Mouse (Mus musculus): Measurements from ENCODE around the gene Aldh2. TPM values are rescaled to one million over a fixed set of nuclear protein-coding genes. Genes with fewer than 3 reads are reported as not detected.
A peak's percentile ranks its signal among the peaks of the same experiment; 100 is the strongest.

Gene Aldh2
- total RNA-seq, 2 experiments from 2014 or later = 98.2 to 189 TPM

DNA sequence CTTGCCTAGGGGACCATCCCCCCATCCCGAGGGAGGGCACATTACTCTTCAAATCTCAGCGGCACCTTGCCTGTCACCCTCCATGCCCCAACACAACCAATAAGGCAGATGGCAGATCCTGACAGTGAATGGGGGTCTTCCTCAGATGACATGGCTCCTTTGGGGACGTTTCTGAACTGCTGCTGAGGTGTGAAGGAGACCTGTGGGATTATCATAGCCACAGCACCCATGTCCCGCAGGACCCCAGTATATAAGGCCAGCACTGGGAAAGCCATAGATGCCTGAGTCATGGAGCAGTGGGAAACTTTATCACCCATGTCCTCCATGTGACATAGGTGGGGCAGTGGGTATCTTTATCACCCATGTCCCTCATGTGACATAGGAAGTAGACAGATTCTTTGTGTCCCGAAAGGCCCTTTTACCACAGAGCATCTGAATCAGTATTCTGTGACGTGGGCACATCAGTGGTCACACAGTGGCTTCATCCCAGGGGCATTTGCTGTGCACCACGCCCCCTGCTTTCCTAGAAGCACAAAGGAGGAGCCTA lies 4.4 kb upstream of the Aldh2 start:
- ATAC-seq (replicated peaks; ENCODE audit: low FRiP score, low TSS enrichment, poor library complexity, severe bottlenecking) = no peak

DNA sequence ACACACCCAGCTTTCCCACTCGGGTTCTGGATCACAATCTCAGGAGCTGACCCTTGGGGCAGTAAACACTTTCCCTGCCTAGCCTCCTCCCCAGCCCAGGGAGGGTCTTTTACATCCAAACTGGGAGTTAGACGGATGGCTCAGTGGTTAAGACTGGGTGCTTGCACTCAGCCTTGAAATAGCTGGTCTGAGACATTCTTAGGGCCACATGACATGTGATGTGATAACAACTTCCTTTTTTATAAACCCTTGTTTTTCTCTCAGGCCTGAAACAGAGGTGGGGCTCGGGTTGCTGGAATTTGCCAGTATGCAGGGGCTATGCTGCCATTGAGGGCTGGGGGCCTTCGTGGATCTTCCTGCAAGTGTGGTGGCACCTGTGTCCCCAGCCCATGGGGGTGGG lies 3.7 kb upstream of the Aldh2 start:
- ATAC-seq (replicated peaks; ENCODE audit: low FRiP score, low TSS enrichment, poor library complexity, severe bottlenecking) = no peak

DNA sequence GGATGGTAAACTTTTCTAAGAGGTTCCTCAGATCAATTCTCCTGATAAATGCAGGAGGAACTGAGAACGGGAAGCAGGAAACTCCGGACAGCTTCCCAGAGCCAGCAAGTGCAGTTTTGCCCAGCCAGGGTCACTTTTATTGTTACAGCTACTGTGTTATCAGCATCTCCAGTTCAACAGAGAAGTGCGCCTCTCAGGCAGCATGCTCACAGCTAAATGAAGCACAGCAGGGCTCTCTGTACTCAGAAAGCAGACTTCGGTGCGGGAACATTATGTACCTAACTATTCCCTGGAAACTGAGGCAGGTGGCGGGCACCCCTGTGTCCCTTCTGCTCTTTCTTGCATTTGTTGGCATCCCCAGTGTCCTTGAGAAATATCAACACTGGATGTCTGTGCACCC lies 2.6 kb upstream of the Aldh2 start:
- ATAC-seq (replicated peaks; ENCODE audit: low FRiP score, low TSS enrichment, poor library complexity, severe bottlenecking) = no peak

DNA sequence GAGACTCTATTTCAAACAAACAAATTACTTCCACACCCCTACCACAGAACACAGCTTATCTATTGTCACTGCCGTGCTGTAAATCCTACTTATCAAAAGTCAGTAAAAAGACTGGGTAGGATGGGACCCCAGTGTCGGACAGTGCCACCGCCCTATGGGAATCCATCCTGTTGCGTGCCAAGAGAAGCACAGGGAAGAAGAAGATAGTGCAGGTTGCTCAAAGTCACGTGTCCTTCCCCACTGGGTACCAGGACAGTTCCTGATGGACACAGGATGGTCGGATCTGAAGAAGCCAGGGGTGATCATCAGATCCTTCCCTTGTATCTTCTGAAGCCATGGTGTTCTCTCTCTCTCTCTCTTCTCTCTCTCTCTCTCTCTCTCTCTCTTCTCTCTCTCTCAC lies 2.1 kb upstream of the Aldh2 start:
- ATAC-seq (replicated peaks; ENCODE audit: low FRiP score, low TSS enrichment, poor library complexity, severe bottlenecking) = no peak

DNA sequence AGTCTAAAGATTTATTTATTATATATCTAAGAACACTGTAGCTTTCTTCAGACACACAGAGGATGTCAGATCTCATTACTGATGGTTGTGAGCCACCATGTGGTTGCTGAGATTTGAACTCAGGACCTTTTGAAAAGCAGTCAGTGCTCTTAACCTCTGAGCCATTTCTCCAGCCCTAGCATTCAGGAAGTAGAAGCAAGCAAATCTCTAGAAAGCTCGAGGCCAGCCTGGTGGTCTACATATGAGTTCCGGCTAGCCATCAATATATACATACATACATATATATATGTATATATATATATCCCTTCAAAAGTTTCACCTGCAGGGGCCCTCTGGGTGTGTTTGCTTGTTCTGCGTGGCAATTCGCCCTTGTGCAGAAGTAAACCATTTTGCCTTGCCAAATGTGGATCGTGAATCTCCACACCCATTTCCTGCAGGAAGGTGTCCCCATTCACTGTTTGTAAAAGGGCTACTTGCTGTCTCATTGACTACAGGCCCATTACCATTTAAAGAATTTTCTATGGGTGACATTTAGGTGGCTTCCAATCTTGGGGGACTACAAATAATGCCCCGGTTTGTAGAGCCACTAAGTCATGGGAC lies 1.2 kb upstream of the Aldh2 start:
- no peak for ATAC-seq (replicated peaks; ENCODE audit: low FRiP score, low TSS enrichment, poor library complexity, severe bottlenecking)

DNA sequence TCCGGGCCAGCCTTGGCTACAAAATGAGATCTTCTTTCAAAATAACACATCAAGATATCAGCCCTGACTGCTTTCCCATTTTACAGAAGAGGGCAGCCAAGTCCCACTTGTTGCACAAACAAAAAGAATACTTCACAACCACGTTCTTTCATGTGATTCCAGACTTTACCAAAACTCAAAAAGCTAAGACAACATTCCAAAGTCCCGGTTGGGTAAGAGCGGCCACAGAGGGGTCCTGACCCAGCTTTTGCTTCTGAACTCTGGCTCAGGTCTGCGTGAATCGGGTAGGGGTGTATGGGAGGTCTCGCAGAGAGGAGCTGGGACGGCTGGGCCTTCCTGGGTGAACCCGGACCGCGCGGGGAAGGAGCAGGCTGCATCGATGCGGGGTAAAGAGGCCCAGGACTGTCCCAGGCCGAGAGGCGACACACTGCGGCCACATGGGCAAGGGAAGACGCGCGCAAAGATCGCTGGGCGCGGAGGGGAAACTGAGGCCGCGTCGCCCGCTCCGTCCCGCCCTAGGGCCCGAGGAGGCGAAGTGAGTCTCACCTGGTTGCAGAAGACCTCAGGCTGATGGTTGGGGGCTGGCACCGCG lies 712 bp downstream of the Aldh2 start:
- no peak for ATAC-seq (replicated peaks; ENCODE audit: low FRiP score, low TSS enrichment, poor library complexity, severe bottlenecking)

DNA sequence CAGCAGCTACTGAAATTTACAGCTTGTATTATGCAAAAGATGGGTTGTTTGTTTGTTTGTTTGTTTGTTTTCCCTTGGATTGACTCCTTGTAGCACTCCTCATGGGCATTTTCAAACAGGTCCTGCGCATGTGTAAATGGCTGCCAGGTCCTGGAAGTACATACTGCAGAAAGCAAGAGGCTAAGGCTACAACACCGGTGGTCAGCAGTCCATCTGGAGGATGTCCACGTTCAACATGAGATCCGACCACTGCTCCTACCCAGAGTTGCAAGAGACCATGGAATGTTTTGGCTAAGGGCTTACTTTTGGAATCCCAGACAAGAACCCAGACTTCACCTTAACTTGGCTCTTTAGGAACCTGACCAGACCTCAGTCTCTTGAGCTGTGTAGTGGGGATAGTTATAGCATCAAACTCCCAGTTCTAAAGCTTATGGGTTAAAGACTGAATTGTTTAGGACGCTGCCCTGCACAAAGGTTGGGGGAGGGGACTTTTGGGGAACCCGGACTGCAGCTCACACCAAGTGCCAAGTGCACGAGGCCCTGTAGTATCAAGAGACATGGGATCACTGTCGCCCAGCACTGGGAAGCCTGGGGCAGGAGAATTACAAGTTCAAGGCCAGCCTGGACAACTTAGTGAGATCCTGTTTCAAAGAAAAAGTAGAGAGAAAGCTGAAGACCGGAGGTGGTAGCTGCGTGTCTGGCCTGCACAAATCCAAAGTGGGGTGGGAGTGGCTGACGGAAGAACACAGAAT lies 1.4 kb downstream of the Aldh2 start:
- ATAC-seq (replicated peaks; ENCODE audit: low FRiP score, low TSS enrichment, poor library complexity, severe bottlenecking) = no peak

DNA sequence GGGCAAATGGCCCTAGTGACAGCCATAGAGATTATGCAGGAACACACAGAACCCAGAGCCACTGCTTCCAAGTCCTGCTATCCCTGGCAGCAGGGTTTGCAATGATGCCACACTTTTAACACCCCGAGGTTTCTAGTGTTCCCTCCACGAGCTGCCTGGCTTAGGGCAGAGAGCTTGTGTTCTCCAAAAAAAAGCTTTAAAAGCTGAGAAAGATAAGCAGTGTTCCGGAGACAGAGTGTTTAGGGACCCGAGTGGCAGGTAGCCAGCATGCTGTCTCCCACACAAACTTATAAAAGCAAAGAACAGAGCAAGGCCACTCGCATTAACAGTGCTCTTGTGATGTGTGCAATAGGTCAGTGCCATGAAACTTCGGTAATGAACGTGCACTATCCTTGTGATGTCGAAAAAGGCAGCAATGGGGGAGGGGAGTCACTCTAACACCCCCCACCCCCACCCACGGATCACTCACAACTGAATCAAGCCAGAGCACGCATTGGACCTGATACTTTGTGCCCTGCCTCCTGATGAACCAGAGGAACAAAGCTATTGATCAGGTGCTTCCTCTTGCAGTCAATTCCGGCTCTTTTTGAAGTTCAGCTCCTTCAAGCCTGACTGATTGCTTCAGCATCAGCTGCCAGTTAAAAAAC lies 2.1 kb downstream of the Aldh2 start:
- no peak for ATAC-seq (replicated peaks; ENCODE audit: low FRiP score, low TSS enrichment, poor library complexity, severe bottlenecking)

DNA sequence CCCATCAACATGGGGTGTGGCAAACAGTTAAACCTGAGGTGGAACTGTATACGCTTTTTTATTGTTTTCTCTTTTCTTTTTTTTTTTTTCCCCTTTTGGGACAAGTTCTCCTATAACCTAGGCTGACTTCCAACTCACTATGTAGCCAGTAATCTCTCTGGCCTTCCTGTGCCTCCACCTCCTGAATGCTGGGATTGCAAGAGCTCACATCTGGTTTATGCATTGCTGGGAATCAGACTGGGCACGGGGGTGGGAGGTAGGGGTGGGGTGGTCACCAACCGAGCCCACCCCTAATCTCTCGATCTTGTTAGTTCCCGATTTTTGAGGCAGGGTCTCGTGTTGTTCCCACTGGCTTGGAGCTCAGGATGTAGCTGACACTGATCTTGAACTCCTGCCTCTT lies 3.7 kb downstream of the Aldh2 start:
- no peak for ATAC-seq (replicated peaks; ENCODE audit: low FRiP score, low TSS enrichment, poor library complexity, severe bottlenecking)

DNA sequence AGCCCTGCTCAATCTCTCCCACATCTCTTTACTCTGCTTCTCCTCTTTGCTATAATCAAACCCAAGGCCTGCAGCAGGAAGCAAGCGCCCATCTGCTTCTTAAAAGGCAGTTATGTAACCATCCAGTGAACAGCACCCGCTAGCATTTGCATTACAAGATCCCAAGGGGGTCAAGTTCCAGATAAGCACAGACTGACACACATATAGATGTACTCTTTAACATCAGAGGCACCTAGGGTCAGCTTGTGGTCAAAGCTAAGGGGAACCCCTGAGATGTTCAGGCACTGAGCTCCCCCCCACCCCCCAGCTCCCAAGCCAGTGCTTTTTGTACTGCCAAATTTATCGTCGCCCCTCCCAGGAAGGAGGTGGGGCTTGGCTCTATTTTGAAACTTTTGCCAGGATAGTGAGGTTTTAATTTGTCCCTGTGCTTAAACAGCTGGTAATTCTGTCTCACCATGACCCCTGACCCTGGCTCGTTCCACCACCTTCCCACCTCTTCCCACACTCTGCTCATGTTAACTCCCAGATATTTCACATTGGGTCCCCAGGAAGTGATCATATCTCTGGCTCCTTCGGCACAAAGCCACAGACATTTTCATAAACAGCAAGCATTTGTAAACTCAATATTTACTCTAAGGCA lies 7.1 kb downstream of the Aldh2 start:
- peak; percentile 44 for ATAC-seq (replicated peaks; ENCODE audit: low FRiP score, low TSS enrichment, poor library complexity, severe bottlenecking)

DNA sequence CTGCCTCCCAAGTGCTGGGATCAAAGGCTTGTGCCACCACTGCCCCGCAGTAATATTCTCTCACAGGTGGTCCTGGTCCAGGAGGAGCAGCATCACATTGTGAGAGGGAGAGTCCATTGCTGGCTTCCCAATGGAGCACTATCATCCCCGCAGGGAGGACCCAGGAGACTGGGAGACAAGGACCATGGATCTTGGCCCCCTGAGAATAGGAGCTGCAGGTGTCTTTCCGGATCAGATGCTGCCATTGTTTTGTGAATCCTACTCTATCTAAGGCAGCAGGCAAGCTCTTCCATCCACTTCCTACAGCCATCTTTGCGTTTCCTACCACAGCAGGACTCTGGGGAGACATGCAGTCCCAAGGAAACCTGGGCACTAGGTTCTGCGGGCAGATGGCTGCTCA lies 7.9 kb downstream of the Aldh2 start:
- no peak for ATAC-seq (replicated peaks; ENCODE audit: low FRiP score, low TSS enrichment, poor library complexity, severe bottlenecking)

DNA sequence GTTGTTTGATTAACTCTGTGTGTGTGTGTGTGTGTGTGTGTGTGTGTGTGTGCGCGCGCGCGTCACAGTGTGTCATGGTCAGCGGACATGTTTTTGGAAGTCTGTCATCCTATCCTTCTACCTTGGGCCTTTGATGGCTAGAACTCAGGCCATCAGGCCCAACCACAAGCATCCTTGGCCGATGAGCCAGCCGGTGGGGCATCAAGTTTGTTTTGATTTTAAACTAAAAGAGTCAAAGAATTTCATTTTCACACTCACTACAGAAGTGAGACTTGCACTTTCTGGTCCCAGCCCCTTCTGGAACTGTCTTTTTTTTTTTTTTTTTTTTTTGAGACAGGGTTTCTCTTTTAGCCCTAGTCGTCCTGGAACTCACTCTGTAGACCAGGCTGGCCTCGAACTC lies 8.6 kb downstream of the Aldh2 start:
- no peak for ATAC-seq (replicated peaks; ENCODE audit: low FRiP score, low TSS enrichment, poor library complexity, severe bottlenecking)

DNA sequence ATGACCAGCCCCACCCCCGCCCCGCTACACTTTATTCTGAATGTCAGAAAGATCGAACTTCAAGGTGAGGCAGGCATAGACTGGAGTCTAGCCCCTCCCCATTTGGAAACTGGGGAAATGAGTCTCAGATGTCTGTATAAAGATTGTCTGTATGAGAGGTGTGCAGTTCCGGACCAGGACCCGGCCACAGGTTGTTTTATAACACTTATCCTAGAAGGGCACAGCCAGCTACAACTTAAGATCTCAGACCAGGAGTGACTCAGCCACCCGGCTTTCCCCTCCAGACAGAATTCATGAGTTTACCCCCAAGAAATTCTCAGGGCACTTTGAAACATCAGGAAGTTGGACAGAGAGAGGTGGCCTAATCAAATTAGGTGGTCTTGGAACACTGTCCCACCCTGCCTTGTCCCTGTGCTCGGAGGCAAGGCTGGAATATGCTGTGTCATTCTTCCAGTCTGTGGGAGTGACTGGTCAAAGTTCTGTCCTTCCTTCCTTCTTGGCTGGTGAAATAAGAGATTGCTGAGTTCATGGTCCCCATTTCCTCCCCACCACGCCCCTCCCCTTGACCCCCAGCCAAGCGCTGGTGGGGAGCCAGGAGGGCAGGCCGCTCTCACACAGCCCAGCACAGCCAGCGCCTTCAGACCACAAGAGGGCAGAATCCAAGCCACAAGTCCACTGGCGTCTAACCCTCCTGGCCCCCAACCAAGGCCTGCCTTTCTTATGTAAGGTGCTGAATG lies 9.7 kb downstream of the Aldh2 start:
- peak; percentile 82 for ATAC-seq (replicated peaks; ENCODE audit: low FRiP score, low TSS enrichment, poor library complexity, severe bottlenecking)

DNA sequence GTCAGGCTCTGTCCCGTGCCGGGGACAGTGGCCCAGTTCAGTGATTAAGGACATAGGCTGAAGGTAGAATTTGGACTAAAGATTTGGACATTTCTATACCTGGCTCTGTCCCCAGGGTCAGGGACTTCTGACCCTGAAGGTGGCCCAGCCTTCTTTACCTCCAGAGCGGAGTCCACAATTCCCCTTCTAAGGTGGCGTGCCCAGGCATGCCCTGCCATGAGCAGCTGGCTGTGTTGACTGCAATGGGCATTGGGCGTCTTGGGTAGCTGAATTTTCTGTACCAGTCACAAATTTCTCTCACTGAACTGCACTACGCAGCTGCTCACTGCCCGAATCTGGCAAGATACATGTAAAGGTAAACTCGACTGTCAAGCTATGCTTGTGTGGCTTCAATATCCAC lies 11.7 kb downstream of the Aldh2 start:
- ATAC-seq (replicated peaks; ENCODE audit: low FRiP score, low TSS enrichment, poor library complexity, severe bottlenecking) = no peak

DNA sequence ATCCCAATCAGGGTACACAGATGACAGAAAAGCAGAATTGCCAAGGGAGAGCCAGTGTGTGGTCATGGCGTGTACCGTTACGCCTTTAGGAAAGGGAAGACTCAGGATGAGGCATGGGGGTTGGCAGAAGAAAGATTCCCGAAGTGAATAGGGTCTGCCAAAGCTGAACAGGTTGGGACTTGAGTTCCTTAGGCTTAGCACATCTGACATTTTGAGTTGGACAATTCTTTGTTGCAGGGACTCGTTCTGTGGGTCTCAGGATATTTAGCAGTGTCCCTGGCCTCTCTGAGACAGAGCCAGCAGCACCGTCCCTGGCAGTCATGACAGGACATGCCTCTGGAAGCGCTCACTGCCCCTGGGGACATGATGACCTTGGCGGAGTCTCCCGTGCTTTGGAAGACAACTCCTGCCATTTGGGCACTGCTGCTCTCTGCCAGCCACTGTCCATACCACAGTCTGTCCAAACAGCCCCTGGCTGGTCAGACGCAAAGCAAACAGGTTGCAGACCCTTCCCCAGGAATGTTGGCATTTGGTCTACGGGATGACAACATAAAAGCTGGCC lies 16.6 kb downstream of the Aldh2 start:
- ATAC-seq (replicated peaks; ENCODE audit: low FRiP score, low TSS enrichment, poor library complexity, severe bottlenecking) = no peak

DNA sequence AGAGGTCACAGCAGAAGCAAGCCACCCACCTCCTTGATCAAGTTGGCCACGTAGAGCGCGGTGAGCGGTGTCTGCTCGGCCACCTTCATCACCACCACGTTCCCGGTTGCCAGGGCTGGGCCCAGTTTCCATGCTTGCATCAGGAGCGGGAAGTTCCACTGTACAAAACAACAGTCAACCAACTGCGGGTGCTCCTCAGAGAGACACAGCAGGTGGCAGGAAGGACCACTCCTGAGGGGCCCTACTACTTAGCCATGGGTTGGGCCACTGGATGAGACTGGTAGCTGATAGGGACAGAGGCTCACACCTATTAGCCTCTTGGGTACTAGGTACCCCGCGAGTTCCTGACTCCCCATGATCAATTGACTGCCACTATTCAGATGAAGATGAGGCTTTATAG lies 17.8 kb downstream of the Aldh2 start:
- no peak for ATAC-seq (replicated peaks; ENCODE audit: low FRiP score, low TSS enrichment, poor library complexity, severe bottlenecking)

DNA sequence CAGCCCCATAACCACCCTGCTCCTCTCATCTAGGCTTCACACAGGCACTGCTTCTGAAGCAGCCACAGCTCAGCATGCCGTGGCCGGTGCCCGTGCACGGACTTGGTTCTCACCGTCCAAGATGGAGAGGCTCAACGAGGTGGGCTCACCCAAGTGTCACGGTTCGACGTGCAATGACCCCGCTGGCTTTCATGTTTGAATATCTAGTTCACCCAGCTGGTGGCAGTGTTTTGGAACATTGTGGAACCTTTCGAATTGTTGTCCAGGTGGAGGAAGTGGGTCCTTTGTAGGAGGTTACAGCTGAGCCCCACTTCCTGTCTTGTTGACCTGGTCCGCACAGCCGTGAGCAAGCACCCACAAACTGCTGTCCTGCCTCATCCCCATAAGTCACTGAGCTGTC lies 19.5 kb downstream of the Aldh2 start:
- ATAC-seq (replicated peaks; ENCODE audit: low FRiP score, low TSS enrichment, poor library complexity, severe bottlenecking) = no peak

DNA sequence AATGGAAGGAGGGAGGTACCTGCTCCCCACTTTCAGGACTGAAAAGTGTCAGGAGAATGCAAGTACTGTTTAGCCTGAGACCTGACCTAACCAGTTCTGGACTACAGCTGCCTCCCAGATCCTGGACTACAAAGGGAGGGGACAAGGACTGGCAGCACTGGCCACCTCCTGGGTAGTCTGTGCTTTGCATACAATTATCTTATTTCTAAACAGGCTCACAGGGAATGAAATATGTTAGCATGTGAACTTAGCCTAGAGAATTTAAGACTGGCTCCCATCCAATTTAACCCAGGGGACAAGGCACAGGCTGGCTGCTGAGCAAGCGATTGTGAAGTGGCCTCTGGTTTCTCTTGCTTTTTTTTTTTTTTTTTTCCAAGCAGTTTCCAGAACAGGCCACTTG lies 22.8 kb downstream of the Aldh2 start:
- ATAC-seq (replicated peaks; ENCODE audit: low FRiP score, low TSS enrichment, poor library complexity, severe bottlenecking) = no peak

DNA sequence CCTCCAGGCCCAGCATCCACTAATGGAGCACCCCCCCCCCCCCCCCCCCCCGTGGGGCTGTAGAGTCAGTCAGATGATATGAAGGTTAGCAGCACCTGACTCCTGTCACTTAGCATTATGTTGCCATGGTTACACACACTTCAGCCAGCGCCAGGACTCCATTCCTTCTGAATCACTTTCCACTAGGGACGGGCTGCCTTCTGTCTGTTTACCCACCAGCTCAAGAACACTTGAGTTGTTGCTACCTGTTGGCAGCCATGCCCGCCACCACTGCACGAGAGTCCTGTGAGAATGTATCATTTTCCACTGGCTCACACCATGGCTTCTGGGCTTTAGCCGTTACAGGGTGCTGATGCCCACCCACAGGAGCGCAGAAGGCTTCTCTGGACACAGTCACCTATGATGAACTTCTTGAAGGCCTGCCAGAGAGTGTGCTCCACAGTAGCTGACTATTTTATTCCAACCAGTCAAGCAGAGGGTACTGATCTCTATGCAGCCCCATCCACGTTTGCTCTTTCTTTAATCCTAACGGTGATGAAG lies 23.7 kb downstream of the Aldh2 start:
- ATAC-seq (replicated peaks; ENCODE audit: low FRiP score, low TSS enrichment, poor library complexity, severe bottlenecking) = no peak

Measured in megakaryocyte-erythroid progenitor cell, adult 5-6 weeks (primary cell).